23 mouse cellular contexts compared by ENCODE assay signal in genomic region chr2:140125516-140125915, GRCm38 (mm10). TPM values are rescaled to one million over a fixed set of nuclear protein-coding genes. Genes with fewer than 3 reads are reported as not detected.
DNase-seq lines count a peak whose midpoint lies in the region; ATAC-seq and TF ChIP-seq lines count a peak whose summit lies in the region.
"Had no signal": no experiment of that assay in that cellular context is flagged by ENCODE, and none has a peak within 500 bp of the region (broad histone marks: within the 10 kb centered on the region; RNA-seq: fewer than 3 reads in every experiment).

No protein-coding gene starts in this region.

- H3K27me3 ChIP-seq in liver, embryonic 12.5 days (replicated peaks): no peaks in the 10 kb centered on the region
- no peaks in the 10 kb centered on the region for H3K27me3 ChIP-seq in E14TG2a.4 (ENCODE audit: insufficient read depth, low read length)
- H3K27me3 ChIP-seq in cerebellum, adult 2 months (ENCODE audit: control insufficient read depth, insufficient read depth, low read length): no peaks in the 10 kb centered on the region
- H3K27me3 ChIP-seq: heart, embryonic 15.5 days; hindbrain, embryonic 13.5 days; limb, embryonic 13.5 days; midbrain, embryonic 12.5 days; neural tube, embryonic 12.5 days had no signal

- ATAC-seq in liver, embryonic 12.5 days: no peak

- peak; percentile 13 for DNase-seq in liver
- DNase-seq in 416B (ENCODE audit: low read depth): peak; percentile 19
- DNase-seq in induced T-regulatory cell, adult 2 months (ENCODE audit: low read depth): peak; percentile 16
- DNase-seq in cerebellum, adult 18-20 months: no peak
- no peak for DNase-seq in cerebellum, adult 2 months
- DNase-seq: cerebellum, adult 11-12 months; kidney, adult 8-10 months; lung, postnatal 14 days; right cerebral cortex, postnatal 4 days had no signal

- TF ChIP-seq CTCF in E14TG2a.4 (conservative IDR thresholded peaks at IDR 0.05; ENCODE audit: low read length): peak; percentile 35; the same call in 1 of the 2 replicates
- no peak for TF ChIP-seq CTCF in cerebellum, adult 2 months (IDR thresholded peaks at IDR 0.05; ENCODE audit: borderline replicate concordance, insufficient read depth, low read depth, low read length)

- H3K9ac ChIP-seq in liver, embryonic 12.5 days: no peak overlapping the region
- H3K9ac ChIP-seq: heart, embryonic 15.5 days; hindbrain, embryonic 13.5 days; limb, embryonic 13.5 days; midbrain, embryonic 12.5 days; neural tube, embryonic 12.5 days had no signal

- 75% methylated on average over 2 of the region's 2 CpGs for WGBS in liver, embryonic 12.5 days (ENCODE audit: insufficient replicate concordance)
- 93% methylated on average over 2 of the region's 2 CpGs for WGBS in cerebellum, adult 2 months

- H3K4me3 ChIP-seq in liver, embryonic 12.5 days: no peak overlapping the region
- no peak overlapping the region for H3K4me3 ChIP-seq in E14TG2a.4 (replicated peaks; ENCODE audit: low read length)
- H3K4me3 ChIP-seq in cerebellum, adult 2 months (replicated peaks; ENCODE audit: insufficient read depth, low read depth, low read length): no peak overlapping the region
- H3K4me3 ChIP-seq: erythroblast, embryonic 14.5 days; heart, embryonic 15.5 days; hindbrain, embryonic 13.5 days; left cerebral cortex, adult 2 months; limb, embryonic 13.5 days; midbrain, embryonic 12.5 days; neural tube, embryonic 12.5 days had no signal

- TF ChIP-seq POLR2A in cerebellum, adult 2 months (IDR thresholded peaks at IDR 0.05; ENCODE audit: borderline replicate concordance, insufficient read depth, low read length): no peak

- no peak overlapping the region for H3K27ac ChIP-seq in liver, embryonic 12.5 days
- H3K27ac ChIP-seq in cerebellum, adult 2 months (ENCODE audit: insufficient read depth, low read length): no peak overlapping the region
- H3K27ac ChIP-seq: heart, embryonic 15.5 days; hindbrain, embryonic 13.5 days; left cerebral cortex, adult 2 months; limb, embryonic 13.5 days; midbrain, embryonic 12.5 days; neural tube, embryonic 12.5 days had no signal

- H3K4me1 ChIP-seq in liver, embryonic 12.5 days: no peaks in the 10 kb centered on the region
- H3K4me1 ChIP-seq in E14TG2a.4 (replicated peaks; ENCODE audit: low read depth, low read length): no peaks in the 10 kb centered on the region
- no peaks in the 10 kb centered on the region for H3K4me1 ChIP-seq in cerebellum, adult 2 months (ENCODE audit: control insufficient read depth, insufficient read depth, low read length)
- H3K4me1 ChIP-seq: heart, embryonic 15.5 days; hindbrain, embryonic 13.5 days; limb, embryonic 13.5 days; midbrain, embryonic 12.5 days; neural tube, embryonic 12.5 days had no signal

- H3K4me2 ChIP-seq in liver, embryonic 12.5 days: no peak overlapping the region
- H3K4me2 ChIP-seq: heart, embryonic 15.5 days; hindbrain, embryonic 13.5 days; limb, embryonic 13.5 days; midbrain, embryonic 12.5 days; neural tube, embryonic 12.5 days had no signal

- no peaks in the 10 kb centered on the region for H3K9me3 ChIP-seq in liver, embryonic 12.5 days (replicated peaks)
- H3K9me3 ChIP-seq in E14TG2a.4 (ENCODE audit: low read length): no peaks in the 10 kb centered on the region
- H3K9me3 ChIP-seq: heart, embryonic 15.5 days; hindbrain, embryonic 13.5 days; limb, embryonic 13.5 days; midbrain, embryonic 12.5 days; neural tube, embryonic 12.5 days had no signal

- H3K36me3 ChIP-seq in liver, embryonic 12.5 days: peaks cover 82% of the 10 kb centered on the region
- H3K36me3 ChIP-seq in E14TG2a.4 (ENCODE audit: insufficient read depth, low read length): peaks cover 88% of the 10 kb centered on the region

RNA-seq across cellular contexts. Expression of gene Gm17374, which starts 26.3 kb away (rescaled TPM):
- not detected in 2 replicates for polyA plus RNA-seq in liver, embryonic 12.5 days (2016; fragmentation: Nextera tagmentation; extraction: Ambion mirVana)
- not detected in 2 replicates for polyA plus RNA-seq in cerebellum, adult 2 months (2012; rRNA removed)
- polyA plus RNA-seq: cortical plate, adult 2 months; erythroblast, embryonic 14.5 days; frontal cortex, adult 2 months; gonadal fat pad, adult 2 months; heart, embryonic 15.5 days; hindbrain, embryonic 13.5 days; large intestine, adult 2 months; limb, embryonic 13.5 days; midbrain, embryonic 12.5 days; neural tube, embryonic 12.5 days; stomach, embryonic 14.5 days had no signal

RNA-seq across cellular contexts. Expression of gene Esf1, which starts 44.8 kb away (rescaled TPM):
- 20.5 and 21.3 TPM in 2 replicates for polyA plus RNA-seq in liver, embryonic 12.5 days (2016; fragmentation: Nextera tagmentation; extraction: Ambion mirVana)
- polyA plus RNA-seq in cerebellum, adult 2 months (2012; rRNA removed): 15.1 and 15.4 TPM in 2 replicates

RNA-seq across cellular contexts. Expression of gene Ndufaf5, which starts 44.9 kb away (rescaled TPM):
- 11.0 and 12.7 TPM in 2 replicates for polyA plus RNA-seq in liver, embryonic 12.5 days (2016; fragmentation: Nextera tagmentation; extraction: Ambion mirVana)
- 52.8 and 58.2 TPM in 2 replicates for polyA plus RNA-seq in cerebellum, adult 2 months (2012; rRNA removed)

RNA-seq across cellular contexts. Expression of gene Tasp1, which starts 58.9 kb away (rescaled TPM):
- 20.6 and 20.8 TPM in 2 replicates for polyA plus RNA-seq in liver, embryonic 12.5 days (2016; fragmentation: Nextera tagmentation; extraction: Ambion mirVana)
- 14.5 and 16.4 TPM in 2 replicates for polyA plus RNA-seq in cerebellum, adult 2 months (2012; rRNA removed)

Comparison
In these comparisons a context has a peak if more than half of its experiments do, and no peak if none do; other contexts are left out.
1. DNase-seq: peak in liver (single experiment), 416B (single experiment) and induced T-regulatory cell, adult 2 months (single experiment); none in cerebellum, adult 18-20 months (0 of 2) and cerebellum, adult 2 months (0 of 2).